Mouse (Mus musculus) left cerebral cortex, postnatal 4 days (tissue): ENCODE measurements around the gene Litaf. TPM values are rescaled to one million over a fixed set of nuclear protein-coding genes. Genes with fewer than 3 reads are reported as not detected.

Experiments used
- DNase-seq: peaks from one replicate; pipeline ENCODE4 v3.0.0-alpha.2; 2022
- intact Hi-C: fragments of 180-260 bp; cut with DNase I; formaldehyde crosslinking; loops from one replicate; pipeline ENCODE4 v1.15.1; 2025
- total RNA-seq, 2 experiments: library from RNA; stranded (reverse); gene quantifications; 2 replicates each; pipeline ENCODE4 v1.2.3; 2021

Litaf gene
- total RNA-seq, 2 experiments from 2014 or later, result 12.1 to 13.8 TPM

DNA sequence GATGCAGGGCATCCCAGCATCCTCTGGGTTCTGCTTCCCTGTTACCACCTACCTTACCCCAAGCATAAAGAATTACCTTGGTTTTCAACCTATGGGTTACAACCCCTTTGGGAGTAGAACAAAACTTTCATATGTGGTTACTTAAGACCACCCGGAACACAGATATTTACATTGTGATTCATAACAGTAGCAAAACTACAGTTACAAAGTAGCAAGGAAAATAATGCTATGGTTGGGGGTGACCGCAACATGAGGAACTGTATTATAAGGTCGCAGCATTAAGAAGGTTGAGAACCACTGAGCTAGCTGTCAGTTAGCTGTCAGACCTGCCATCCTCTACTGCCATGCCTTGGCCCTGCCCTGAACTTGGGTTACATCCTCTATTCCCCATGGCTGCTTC, 2.7 kb upstream of the Litaf start:
- intact Hi-C loops, result no loop called here
- no peak for DNase-seq

DNA sequence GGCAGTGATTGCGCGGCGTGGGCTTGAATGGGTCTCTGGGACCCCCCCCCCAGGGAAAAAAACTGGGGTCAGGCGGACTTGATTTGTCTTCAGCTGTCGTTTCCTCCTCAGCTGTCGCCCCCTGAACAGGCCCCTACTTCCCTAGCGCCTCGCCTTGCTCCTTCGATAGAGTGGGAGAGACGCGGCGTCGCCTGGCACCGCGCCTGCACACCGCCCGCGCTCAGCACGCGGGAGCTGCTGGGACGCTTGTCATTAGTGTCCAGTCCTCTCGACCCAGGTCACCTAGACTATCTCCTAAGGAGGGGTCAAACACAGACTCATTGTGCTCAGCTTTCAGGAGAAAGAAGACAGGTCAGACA, 855 bp upstream of the Litaf start:
- peak; percentile 72 for DNase-seq
- intact Hi-C loops, result no loop called here

DNA sequence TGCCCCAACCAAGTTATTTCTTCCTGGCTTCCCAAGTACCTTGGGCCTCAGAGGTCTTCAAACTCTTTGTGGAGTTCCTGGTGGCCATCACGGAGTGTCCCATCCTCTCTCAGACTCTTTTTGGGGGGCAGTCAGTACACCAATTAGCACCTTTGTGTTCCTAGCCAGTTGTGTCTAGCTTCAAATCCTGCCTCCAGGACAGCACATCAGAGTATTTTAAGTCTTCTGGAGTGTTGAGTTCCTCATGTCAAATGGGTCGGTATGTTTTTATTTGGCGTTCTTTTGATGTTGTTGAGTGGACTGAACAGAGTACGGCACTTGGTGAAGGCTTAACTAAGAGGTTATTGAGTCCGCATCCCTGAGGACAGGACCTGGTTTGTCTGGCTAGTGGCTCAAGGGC, 526 bp downstream of the Litaf start:
- intact Hi-C loops, result no loop called here

DNA sequence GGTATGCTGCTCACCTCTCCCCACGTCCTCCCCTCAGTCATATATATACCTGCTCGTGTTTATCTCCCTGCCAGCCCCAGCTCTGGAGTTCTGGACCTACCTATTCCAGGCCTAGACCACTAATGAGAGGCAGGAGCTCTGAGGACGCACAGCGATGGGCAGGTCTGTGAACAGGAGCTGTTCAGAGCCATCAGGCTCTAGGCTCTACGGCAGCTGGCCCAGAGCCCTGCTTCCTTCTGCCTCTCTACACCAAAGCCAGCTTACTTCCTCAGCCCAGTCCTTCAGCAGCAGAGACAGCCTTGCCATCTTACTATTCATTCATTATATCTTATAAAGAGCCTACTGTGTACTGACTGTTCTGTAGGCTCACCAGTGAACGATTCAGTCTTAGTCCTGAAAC, 1.2 kb downstream of the Litaf start:
- peak; percentile 38 for DNase-seq
- intact Hi-C loops, result no loop called here

More for the DNA sequence above, 526 bp downstream of the Litaf start:
- no peak for DNase-seq

DNA sequence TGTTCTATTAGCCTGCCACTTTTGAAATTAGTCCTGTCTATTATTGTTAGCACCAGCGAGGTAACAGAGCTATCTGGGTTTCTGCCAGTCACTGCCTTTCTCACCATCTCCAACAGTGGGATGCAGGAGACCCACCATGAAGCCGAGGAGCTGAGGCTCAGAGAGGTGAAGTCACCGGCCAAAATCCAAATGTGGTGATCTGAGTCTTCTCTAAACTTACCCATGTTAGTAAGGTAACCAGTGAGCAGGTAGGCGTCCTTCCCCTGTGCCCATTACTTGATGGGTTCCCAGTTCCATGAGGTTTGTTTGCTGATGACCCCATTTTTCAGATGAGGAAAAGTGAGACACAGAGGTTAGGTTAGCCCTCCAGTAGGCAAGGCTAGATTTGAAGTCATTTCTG, 1.6 kb downstream of the Litaf start:
- DNase-seq, result no peak
- intact Hi-C loops, result no loop called here

DNA sequence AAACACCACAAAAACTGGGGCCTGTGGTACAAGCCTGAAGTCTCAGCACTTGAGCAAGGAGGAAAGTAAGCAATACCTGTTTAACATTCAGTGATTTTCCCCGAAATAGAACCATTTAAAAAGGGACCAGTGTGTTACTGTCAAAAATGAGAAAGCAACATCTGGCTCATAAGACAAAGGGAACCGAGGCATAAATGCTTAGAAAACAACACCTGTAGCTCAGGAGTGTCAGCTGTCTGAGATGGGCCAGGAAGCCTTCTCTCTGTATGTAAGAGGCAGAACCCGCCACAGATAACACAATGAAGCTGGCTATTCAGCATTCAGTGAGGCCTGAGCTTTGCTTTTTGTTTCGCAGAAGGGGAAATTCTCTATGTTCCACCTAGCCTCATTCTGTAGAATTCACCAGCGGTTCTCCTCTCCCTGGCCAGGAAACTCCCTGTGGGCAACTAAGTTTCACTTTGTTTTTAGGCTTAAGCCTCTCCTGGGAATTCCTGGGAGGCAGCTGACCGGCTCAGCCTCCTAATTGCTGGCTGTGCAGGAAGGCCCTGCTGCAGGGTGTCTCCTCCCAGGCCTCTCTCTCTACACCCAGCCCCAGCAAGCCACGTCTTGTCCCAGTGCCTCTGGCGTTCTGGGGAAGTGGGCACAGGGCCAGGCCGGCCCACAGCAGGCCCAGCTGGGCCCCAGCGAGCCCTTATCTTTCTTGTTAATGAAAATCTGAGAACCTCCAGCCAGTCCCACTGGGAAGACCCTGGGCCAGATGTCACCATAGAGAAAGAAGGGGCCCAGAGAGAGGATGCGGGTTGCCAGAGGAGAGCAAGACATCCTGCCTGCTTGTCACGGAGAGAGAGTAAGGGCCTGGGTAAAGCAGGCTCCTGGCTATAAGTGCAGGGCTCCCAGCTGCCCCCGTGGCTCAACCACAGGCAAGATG, 2.9 kb downstream of the Litaf start:
- DNase-seq, result peak; percentile 90
- intact Hi-C loops, result no loop called here

DNA sequence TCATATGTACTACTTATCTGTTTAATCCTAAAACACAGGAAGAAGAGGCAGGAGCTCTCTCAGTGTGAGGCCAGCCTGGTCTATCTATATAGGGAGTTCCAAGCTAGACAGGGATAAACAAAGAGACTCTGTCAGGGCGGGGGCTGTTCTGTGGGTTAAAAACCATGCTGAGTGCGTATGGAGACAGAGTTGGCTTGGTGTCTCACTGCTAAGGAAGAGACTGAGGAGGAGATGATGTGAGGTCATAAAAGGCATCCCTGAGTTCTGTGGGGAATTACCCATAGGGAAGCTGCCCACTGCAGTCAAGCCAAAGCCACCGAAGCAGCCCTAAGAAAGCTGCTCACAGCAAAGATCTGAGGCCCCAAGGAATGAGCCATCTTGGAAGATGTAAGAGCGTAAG, 5.3 kb downstream of the Litaf start, which contains the start of gene Snn:
Snn (plus strand) TSS at position 301 of the 400 bp plus-strand sequence.
- no peak for DNase-seq
- intact Hi-C loops, result no loop called here

DNA sequence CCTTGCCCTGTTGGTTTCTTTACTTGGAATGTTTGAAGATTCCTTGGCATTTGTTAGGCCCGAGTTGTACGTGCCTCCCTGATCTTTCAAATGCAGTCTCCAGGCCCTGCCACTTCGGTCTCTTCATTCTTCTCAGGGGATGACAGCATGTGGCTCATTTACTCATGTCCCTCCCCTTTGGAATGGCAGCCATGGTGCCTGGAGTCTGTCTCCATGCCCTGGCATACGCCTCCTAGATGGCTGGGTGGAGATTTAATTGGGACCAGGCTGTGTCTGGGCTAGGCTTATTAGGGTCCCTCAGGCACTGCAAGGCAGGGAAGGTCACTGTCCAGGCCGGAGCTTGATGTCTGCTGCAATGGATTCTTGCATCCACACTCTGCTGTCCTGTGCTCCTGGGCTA, 10.0 kb downstream of the Litaf start:
- intact Hi-C loops, result no loop called here
- DNase-seq, result no peak

DNA sequence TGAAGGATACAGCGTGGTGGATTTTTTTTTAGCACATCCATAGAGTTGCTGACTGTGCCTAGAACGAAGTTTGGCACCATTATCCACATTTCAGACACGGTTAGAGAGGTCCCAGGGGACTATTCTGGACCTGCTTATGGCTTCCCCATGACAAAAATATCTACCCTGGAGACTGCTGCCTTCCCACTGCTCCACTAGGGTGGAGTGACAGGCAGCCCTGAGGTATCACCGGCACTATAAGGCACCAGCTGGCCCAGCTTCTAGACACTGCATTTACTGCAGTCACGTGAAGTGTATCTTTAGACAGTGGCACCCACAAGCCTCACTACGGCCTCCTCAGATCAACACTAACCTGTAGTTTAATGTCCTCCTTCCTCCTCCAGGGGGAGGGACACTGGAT, 11.1 kb downstream of the Litaf start:
- DNase-seq, result no peak
- intact Hi-C loops, result no loop called here

DNA sequence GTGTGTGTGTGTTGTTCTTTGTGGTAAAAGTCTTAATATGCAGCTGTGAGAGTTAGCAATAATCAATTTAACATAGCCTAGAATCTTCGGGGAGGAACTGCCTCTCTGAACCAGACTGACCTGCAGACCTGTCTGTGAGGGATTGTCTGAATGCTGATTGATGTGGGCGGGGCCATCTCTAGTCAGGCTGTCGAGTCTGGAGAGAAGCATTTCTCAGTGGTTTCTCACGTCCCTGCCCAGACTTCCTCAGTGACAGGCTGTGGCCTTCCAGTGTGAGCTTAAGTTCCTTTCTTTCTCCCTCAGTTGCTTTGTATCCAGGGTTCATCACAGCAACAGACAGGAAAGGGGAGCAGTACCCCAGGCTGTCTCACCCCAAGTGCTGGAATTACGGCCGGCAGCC, 11.5 kb downstream of the Litaf start:
- DNase-seq, result no peak
- intact Hi-C loops, result no loop called here

DNA sequence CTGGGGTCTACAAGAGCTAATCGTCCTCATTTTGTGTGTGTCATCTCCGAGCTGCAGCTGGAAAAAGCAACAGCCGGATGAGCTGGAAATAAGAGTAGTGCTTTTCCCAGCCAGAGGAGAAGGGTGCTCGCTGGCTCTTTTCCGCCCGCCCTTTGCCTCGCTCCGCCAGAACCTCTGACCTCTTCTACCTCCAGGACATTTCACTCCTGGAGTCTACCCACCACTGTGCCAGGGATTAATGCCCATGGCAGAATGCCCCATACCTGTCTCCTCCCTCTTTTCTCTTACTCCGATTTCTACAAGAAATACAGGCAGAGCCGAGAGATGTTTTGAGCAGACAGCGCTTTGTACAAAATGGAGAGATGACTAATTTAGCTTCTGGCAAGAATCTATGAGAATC, 14.8 kb downstream of the Litaf start:
- intact Hi-C loops, result no loop called here

DNA sequence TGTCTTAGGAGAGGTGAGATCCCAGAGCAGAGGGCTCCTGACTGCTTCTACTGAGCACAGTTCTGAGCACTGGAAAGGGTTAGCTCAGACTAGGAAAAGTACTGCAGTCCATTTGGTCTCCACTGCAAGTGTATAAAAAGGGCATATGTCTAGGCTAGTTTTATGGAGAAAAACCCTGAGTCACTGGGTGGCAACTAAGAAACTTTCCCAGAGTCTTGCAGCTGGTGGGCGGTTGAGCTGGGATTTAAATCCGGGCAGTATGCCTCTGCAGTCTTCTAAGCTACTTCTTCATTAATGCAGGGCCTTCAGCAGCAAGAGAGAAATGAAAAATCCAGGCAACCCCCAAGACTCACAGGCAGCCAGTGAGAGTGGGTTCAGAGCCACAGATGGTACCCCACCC, 15.7 kb downstream of the Litaf start:
- no peak for DNase-seq

More for the DNA sequence above, 14.8 kb downstream of the Litaf start:
- DNase-seq, result no peak

DNA sequence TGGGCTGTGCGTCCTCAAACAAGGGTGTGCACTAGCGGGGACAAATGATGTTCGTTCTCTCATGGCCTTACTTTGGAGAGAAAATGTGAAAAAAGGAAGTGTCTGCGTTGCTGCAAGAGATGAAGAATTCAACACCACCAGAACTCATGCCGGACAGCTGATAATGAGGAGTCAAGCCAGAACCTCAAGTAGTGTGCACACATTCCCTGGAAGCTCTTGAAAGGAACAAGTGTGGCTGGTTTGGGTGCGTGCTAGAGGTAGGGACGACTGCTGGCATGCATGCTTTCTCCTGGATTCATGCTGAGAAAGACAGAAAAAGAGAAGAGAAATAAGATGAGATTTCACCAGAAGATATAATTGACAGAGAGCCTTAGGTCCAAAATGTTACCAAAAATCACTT, 18.8 kb downstream of the Litaf start:
- intact Hi-C loops, result no loop called here
- DNase-seq, result no peak

More for the DNA sequence above, 15.7 kb downstream of the Litaf start:
- intact Hi-C loops, result no loop called here

DNA sequence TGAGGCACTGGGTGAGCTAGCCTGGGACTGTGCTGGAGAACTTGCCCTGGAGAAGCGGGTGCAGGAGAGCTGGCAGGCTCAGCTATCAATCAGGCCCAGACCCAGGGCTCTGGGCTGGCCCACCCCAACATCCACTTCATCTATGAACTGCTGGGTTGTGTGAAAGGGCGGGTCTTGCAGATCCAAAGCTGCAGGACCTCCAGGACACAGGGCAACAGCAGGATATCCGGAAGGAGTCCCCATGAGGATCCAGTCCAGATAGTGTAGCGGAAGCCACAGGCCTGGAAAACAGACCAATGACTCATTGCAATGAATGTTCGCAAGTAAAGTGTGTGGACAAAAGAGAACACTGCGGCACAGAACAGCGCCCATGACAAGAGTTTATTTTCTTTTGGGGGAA, 19.5 kb downstream of the Litaf start:
- DNase-seq, result no peak
- intact Hi-C loops, result no loop called here

DNA sequence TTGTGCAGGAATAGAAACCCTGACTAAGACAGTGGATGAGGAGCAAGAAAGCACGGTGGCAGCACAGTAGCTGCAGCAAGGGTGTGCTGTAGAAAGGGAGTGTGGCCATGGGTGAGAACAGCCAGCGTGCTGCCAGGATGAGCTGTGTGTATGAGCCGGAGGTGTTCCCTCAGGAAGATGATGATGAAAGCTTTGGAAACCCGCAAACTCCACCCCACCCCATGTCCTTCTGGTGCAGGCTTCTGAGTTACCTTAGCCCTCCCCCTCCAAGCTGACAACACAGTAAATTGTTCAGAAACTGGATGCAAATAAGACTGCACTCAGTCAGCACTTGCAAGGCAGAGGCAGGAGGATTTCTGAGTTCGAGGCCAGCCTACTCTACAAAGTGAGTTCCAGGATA, 22.7 kb downstream of the Litaf start:
- no peak for DNase-seq
- intact Hi-C loops, result no loop called here

DNA sequence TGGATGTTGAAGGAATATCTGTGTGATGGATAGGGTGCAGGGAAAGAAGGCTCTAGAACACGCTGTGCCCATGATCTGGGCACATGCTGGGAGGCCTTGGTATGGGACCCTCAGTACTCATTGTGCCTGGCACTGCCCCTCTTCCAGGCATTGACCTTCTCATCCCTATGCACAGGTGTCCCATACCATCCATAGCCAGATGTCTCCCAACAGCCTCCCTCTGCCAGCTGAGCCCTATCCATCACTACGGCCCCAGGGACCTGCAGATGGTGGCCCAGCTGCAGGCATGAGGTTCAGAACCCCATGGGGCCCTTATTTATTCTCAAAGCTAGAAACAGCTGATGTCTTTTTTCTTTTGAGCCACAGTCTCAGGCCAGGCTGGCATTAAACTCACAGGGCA, 25.4 kb downstream of the Litaf start:
- no peak for DNase-seq
- intact Hi-C loops, result no loop called here

DNA sequence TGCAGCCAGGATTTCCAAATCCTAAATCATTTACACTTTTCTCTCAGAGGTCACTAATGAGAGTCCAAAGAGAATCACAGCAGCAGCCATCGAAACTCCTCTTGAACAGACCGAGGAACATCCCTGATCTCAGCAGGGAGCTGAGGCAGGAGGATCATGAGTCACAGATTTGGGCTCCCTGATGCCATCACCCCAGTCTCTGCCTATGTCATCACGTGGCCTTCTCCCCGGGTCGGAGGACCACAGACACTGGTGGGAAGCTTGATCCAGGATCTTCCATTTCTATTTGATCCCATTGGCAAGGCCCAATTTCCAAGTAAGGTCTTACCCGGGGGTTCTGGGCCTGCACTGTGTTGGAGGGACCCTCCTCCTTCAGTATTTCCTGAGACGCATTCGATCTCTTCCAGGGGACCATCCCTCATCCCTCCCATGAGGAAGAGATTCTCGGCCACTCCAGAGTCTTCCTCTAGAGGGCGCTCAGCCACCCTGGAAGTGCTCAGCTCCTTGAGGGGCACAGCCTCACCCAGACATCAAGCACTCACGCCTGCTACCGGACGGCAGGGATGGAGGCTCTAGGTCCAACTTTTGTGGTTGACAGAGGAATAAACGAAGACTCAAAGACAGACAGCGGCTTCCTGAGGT, 30.0 kb downstream of the Litaf start:
- peak; percentile 78 for DNase-seq
- intact Hi-C loops, result no loop called here

DNA sequence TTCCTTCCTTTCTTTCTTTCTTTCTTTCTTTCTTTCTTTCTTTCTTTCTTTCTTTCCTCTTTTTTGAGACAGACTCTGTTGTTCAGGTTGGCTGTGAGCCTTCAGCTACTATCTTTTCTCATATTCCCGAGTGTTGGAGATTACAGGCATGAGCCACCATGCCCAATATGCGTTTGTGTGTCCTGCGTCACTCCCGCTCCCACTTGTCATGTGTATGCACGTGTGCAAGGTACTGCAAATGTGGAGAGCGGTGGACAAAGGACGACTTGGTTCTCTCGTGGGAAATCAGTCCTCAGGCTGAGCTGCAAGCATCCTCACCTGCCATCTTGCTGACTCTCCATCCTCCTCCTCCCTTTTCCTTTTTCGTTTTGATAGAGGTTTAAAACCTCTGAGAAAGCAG, 30.7 kb downstream of the Litaf start:
- intact Hi-C loops, result no loop called here
- no peak for DNase-seq

DNA sequence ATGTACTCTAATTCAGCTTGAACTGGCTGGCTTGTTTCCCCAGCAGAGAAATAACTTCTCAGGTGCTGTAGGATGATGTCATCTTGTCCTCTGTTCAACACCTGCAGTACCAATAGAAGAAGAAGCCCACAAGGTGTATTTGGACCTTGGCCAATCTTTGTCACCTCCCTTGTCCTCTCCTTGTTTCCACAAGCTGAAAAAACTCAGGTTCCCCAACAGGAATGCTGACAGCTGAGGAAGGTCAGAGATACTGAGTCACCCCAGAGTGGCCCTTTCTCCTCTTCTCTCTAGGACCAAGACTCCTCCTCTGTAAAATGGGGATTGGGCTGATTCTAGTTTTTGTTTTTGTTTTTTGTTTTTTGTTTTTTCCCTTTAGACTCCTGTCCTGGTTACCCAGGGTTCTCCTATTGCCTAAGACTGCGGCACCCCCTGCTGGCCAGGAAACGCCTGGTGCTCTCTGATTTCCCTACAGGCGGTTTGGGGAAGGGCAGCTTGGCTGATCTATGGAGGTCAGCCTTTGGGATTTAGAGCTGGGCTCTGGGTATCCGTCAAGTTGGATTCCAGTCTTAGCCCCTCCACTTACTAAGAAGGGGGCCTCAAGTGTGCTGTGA, 31.7 kb downstream of the Litaf start:
- DNase-seq, result peak; percentile 88

DNA sequence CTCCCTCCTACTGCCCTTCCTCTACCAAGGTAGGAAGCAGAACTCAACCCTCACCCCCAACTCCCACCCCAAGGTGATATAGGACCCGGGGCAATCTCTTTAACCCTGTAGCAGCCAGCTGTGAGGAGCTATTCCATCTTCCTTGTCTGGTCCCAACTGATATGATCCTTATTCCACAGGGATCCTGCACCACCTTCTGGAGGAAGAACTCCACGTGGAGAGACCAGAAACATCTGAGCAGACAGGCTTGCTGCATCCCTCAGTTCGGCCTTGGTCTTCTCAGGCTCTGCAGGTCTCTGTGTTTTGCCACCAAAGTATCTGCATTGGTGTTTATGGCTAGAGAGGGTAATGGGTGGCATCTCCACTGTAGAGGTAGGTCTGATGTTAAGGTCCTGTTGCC, 34.6 kb downstream of the Litaf start:
- intact Hi-C loops, result loop anchor here (5.0 kb wide), 1 partner anchor 159 kb away; no protein-coding TSS in a partner anchor

More for the DNA sequence above, 31.7 kb downstream of the Litaf start:
- intact Hi-C loops, result loop anchor here (5.0 kb wide), 1 partner anchor 162 kb away; no protein-coding TSS in a partner anchor

DNA sequence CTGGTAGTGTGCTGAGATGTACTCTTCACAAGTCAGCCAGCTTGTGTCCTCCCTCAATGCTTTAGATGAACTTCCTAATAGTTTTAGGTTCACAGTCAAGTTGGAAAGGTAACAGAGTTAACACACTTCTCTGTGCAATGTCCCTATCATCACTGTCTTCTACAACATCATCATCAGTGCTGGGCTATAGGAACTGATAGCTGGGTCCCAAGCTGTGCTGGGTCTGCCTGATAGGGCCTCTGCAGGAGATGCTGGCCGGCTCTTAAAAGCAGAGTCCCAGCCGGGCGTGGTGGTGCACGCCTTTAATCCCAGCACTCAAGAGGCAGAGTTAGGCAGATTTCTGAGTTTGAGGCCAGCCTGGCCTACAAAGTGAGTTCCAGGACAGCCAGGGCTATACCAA, 35.1 kb downstream of the Litaf start:
- intact Hi-C loops, result loop anchor here (5.0 kb wide), 1 partner anchor 159 kb away; no protein-coding TSS in a partner anchor
- no peak for DNase-seq

More for the DNA sequence above, 34.6 kb downstream of the Litaf start:
- no peak for DNase-seq
